Mouse (Mus musculus) testis, adult 2 months (tissue): ENCODE measurements at regions not wholly inside any gene's neighbourhood (a gene's known extent, or its start where the extent isn't known, plus 50 kb on each side); places are given as distances from the start of the nearest gene placed in this dataset.

Experiments
- H3K27ac ChIP-seq: fragments of 200-500 bp; 2 replicates; pipeline ENCODE4 v1.5.1; 2012; ENCODE audit warnings: low read depth, low read length; ENCODE audit not compliant: control insufficient read depth, insufficient read depth
- H3K27me3 ChIP-seq: fragments of 200-500 bp; 2 replicates; pipeline ENCODE4 v1.6.1; 2012; ENCODE audit warnings: mild to moderate bottlenecking, low read length, moderate library complexity; ENCODE audit not compliant: control insufficient read depth, insufficient read depth
- H3K36me3 ChIP-seq: fragments of 200-500 bp; 2 replicates; pipeline ENCODE4 v1.6.1; 2012; ENCODE audit warnings: mild to moderate bottlenecking, low read length; ENCODE audit not compliant: control insufficient read depth, insufficient read depth
- H3K4me1 ChIP-seq: fragments of 200-500 bp; 2 replicates; pipeline ENCODE4 v1.6.1; 2012; ENCODE audit warnings: low read length; ENCODE audit not compliant: control insufficient read depth, insufficient read depth
- H3K4me3 ChIP-seq: fragments of 200-500 bp; 2 replicates; pipeline ENCODE4 v1.5.1; 2012; ENCODE audit warnings: low read depth, mild to moderate bottlenecking, low read length, moderate library complexity, mixed read lengths; ENCODE audit not compliant: control insufficient read depth
- CTCF ChIP-seq: fragments of 200-500 bp; IDR thresholded peaks from 2 replicates; pipeline ENCODE4 v1.5.1; 2012; ENCODE audit warnings: low read depth, mild to moderate bottlenecking, inconsistent platforms, low read length, moderate library complexity; ENCODE audit not compliant: control insufficient read depth, insufficient read depth, insufficient replicate concordance
- POLR2A ChIP-seq: fragments of 200-500 bp; IDR thresholded peaks from 2 replicates; pipeline ENCODE4 v1.6.1; 2012; ENCODE audit warnings: low read depth, mild to moderate bottlenecking, inconsistent platforms, low read length, moderate library complexity; ENCODE audit not compliant: control insufficient read depth

DNA sequence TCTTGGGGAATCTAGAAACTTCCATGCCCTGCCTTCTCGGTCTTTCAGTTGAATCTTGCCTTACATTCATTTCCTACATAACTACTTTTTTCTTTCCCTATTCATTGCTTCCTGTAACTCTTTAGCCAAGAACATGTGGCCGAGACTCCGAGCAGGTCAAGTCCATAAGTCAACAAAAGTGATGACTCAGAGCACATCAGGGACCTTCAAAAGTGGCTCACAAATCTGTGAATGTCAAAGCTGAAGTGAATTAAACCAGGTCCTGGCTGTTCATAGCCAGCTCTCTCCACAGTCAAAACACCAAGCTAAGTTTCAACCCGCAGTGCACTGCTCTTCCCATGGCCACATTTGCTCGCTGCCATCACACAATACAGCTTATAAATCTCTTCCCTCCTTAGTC is 252.5 kb upstream of the Zfp703 start:
- Histone ChIP-seq H3K4me3 (no peak overlapping the region), H3K4me1 (no peaks in the 10 kb centered on the region), H3K27me3 (no peaks in the 10 kb centered on the region), H3K36me3 (no peaks in the 10 kb centered on the region), H3K27ac (no peak overlapping the region)
- no peak for TF ChIP-seq POLR2A
- TF ChIP-seq CTCF, result no peak

DNA sequence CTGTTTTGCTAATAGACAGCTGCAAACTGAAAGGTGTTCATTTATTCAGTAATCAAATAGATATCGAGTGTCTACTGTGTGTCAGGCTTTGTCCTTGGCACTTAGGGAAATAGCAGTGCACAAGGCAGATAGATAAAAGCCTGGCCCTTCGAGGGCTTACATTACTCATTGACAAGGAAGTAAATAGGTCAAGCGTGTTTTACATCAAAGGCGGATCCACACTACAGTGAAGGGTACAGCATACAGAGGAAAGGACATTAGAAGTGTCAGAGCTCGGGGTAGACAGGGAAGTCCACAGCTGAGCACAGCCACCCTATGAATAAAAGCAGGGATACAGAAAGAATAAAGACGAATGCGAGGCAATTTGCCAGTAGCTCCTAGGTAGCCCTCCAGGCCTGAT is 251.6 kb upstream of the Zfp703 start:
- H3K27ac ChIP-seq, result no peak overlapping the region
- H3K27me3 ChIP-seq, result no peaks in the 10 kb centered on the region
- TF ChIP-seq CTCF, result no peak
- no peak for TF ChIP-seq POLR2A
- no peak overlapping the region for H3K4me3 ChIP-seq
- no peaks in the 10 kb centered on the region for H3K36me3 ChIP-seq
- H3K4me1 ChIP-seq, result no peaks in the 10 kb centered on the region

DNA sequence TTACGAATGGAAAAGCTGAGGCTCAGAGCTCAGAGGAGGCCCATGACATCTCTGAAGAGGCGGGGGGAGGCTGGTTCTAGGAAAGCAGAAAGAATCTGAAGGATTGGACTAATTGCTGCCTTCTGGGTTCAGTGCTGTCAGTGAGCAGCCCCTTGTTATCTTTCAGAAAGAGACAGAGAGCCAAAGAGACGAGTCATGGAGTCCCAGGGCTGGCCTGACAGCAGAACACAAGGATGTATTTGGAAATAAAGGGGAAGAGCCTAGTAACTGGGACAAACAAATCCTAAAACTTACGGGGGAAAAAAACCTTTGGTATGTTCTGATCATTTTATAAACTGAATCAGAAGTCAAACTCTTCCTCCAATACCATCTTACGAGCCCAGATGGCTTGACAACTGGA is 247.8 kb upstream of the Zfp703 start:
- H3K4me3 ChIP-seq, result no peak overlapping the region
- H3K4me1 ChIP-seq, result no peaks in the 10 kb centered on the region
- H3K27me3 ChIP-seq, result no peaks in the 10 kb centered on the region
- H3K27ac ChIP-seq, result no peak overlapping the region
- TF ChIP-seq POLR2A, result no peak
- TF ChIP-seq CTCF, result no peak
- no peaks in the 10 kb centered on the region for H3K36me3 ChIP-seq

DNA sequence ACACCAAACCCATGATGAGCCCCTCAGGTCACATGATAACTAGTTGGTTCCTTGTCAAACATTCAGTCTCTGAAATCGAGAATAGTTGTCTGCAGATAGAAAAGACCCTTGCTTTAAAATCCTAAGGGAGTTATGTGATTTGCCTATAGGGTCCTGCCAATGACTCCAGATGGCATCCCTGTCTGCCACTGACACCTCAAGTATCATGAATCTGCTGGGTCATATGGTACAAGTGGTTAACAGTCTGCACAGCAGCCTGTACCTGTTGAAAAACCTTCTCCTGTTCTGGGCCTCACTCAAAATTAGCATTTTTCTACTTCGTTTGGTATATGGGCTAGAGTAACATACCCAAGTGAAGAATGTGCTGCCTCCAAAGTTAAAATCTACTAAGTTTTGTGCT is 246.0 kb upstream of the Zfp703 start:
- Histone ChIP-seq H3K4me1 (no peaks in the 10 kb centered on the region), H3K27me3 (no peaks in the 10 kb centered on the region), H3K36me3 (no peaks in the 10 kb centered on the region), H3K27ac (no peak overlapping the region), H3K4me3 (no peak overlapping the region)
- TF ChIP-seq CTCF, result no peak
- no peak for TF ChIP-seq POLR2A

DNA sequence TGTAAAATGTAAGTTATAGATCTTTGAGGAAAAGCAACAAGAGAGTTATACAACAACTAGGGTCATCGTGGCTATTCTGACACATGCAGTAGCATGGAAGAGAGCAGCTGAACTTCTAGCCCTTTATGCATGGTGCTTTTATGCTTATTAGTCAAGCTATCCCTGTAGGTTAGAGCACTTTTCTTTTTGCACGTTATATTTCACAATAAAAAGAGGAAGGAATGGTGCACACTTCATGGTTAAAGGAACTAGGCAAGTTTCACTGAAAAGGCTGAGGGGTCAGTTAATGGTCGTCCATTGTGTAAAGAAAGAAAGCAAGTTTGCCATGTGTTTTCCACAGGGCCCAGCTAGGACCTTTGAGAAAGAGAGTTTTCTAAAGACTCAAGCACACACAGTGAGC is 232.7 kb upstream of the Zfp703 start:
- H3K4me1 ChIP-seq, result peaks cover 4% of the 10 kb centered on the region
- no peak overlapping the region for H3K4me3 ChIP-seq
- H3K36me3 ChIP-seq, result no peaks in the 10 kb centered on the region
- no peaks in the 10 kb centered on the region for H3K27me3 ChIP-seq
- H3K27ac ChIP-seq, result no peak overlapping the region
- TF ChIP-seq POLR2A (no peak), CTCF (no peak)

DNA sequence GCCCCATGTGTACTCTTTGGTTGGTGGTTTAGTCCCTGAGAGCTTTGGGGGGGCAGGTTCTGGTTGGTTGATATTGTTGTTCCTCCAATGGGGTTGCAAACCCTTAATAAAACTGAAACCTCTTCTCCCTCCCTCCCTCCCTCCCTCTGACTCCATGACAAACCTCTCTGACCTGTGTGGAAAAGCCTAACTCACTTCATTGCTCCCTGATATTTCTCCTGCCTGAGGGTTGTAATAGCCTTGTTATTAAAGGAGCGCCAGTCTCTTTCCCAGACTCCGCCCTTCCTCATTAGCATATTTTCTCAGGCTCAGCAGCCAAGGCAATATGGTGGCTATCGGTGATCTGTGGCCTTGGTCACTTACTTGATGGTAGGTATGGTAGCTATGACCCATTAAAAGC is 230.3 kb upstream of the Zfp703 start:
- no peaks in the 10 kb centered on the region for H3K27me3 ChIP-seq
- H3K27ac ChIP-seq, result peak overlapping the region; percentile 21; the same call in 1 of the 2 replicates
- H3K4me3 ChIP-seq, result peak overlapping the region; percentile 24
- TF ChIP-seq POLR2A (no peak), CTCF (no peak)
- no peaks in the 10 kb centered on the region for H3K36me3 ChIP-seq
- peaks cover 4% of the 10 kb centered on the region for H3K4me1 ChIP-seq

DNA sequence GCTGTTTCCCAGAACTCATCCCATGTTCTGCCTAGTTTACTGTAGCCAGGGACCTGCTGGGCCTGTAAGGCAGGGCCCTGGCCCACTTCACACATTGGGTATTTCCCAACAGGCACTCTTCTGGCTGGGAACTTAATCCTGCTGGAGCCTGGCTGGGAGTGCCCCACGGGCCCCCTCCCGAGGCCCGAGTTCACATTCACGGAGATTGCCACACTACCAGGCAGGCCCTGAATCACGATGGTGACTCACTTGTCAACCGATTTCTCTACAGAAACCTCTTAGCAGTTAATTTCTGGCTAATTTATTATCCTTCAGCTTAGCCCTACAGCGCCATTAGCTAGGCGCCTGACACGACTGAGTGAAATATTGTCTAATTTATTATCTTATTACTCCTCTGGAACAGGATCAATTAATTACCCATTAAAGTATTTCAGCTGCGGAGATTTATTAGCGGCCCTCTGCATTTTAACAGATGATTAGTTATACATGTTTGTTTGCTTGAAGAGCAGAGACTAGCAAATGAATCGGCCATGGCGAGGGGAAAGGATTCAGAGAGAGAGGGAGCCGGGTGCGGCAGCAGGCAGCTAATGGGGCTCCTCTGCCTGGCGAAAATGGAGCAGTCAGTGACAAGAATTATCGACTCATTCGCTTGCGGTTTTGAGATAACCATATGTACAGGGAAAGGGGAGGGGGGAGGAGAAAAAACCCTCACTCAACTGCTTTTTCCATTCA is 229.7 kb upstream of the Zfp703 start:
- peak overlapping the region; percentile 21; the same call in 1 of the 2 replicates for H3K27ac ChIP-seq
- H3K4me1 ChIP-seq, result peaks cover 4% of the 10 kb centered on the region
- no peaks in the 10 kb centered on the region for H3K36me3 ChIP-seq
- peak overlapping the region; percentile 24 for H3K4me3 ChIP-seq
- no peaks in the 10 kb centered on the region for H3K27me3 ChIP-seq
- TF ChIP-seq CTCF (no peak), POLR2A (no peak)

DNA sequence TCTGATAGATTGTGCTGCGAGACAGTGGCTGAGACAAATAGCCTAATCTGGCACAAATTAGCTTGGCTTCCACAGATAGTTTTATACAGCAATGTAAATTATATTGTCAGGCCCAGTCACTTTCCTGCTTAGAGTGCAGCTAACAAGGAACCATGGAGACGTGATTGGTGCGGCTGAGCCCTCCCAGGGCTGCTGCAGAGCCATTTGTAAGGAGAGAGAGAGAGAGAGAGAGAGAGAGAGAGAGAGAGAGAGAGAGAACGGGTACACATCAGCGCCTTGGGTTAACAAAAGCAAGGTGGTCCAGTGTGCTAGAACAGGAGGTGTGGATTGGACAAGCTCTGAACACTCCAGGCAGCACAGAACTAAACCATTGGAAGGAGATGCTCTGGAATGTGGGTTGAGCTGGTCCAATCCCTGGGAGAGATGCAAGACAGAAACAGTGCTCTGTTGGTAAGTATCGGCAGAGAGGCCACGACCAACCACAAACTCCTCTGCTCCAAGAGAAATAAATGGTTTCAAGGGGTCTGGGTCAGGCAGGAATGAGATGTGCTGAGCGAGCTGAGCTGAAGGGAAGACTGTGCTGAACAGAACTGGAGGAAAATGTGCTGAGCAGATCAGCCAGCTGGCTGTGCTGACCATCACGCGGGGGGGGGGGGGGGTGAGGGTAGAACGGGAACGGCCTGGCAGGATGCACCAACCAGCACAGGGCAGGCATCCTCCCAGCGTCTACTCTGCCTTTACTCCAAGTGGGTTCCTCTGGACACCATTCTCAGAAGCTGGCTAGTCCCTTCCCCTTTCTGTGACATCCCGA is 228.8 kb upstream of the Zfp703 start:
- no peaks in the 10 kb centered on the region for H3K27me3 ChIP-seq
- peaks cover 4% of the 10 kb centered on the region for H3K4me1 ChIP-seq
- TF ChIP-seq POLR2A, result no peak; the same call in 1 of the 2 replicates
- TF ChIP-seq CTCF, result no peak
- H3K27ac ChIP-seq, result no peak overlapping the region
- no peak overlapping the region for H3K4me3 ChIP-seq
- no peaks in the 10 kb centered on the region for H3K36me3 ChIP-seq
